Mouse (Mus musculus): ENCODE results near the gene Rin2.
A peak's percentile ranks its signal among the peaks of the same experiment; 100 is the strongest.

Rin2 gene

GRCm38 (mm10) chr2:145794318-145794954 is 119.4 kb downstream of the Rin2 start:
- DNase-seq: peak; percentile 53

GRCm38 (mm10) chr2:145797851-145798250 is 122.8 kb downstream of the Rin2 start:
- no peak for DNase-seq

GRCm38 (mm10) chr2:145798954-145799353 is 123.9 kb downstream of the Rin2 start:
- no peak for DNase-seq

- DNase-seq: no peak
These were observed 126.5 kb downstream of the Rin2 start for GRCm38 (mm10) chr2:145801322-145802052.

GRCm38 (mm10) chr2:145802626-145803025 is 127.6 kb downstream of the Rin2 start:
- no peak for DNase-seq

GRCm38 (mm10) chr2:145803822-145804342 is 128.9 kb downstream of the Rin2 start:
- no peak for DNase-seq

- no peak for DNase-seq
These were observed 129.5 kb downstream of the Rin2 start for GRCm38 (mm10) chr2:145804524-145804923.

- no peak for DNase-seq
These were observed 132.3 kb downstream of the Rin2 start for GRCm38 (mm10) chr2:145807276-145807675.

- DNase-seq: no peak
These were observed 133.2 kb downstream of the Rin2 start for GRCm38 (mm10) chr2:145808251-145808650.

- no peak for DNase-seq
These were observed 133.7 kb downstream of the Rin2 start for GRCm38 (mm10) chr2:145808667-145809066.

- no peak for DNase-seq
These were observed 135.7 kb downstream of the Rin2 start for GRCm38 (mm10) chr2:145810676-145811075.

GRCm38 (mm10) chr2:145812818-145813217 is 137.8 kb downstream of the Rin2 start:
- DNase-seq: no peak

- DNase-seq: no peak
These were observed 142.2 kb downstream of the Rin2 start for GRCm38 (mm10) chr2:145817195-145817594.

- DNase-seq: no peak
These were observed 147.2 kb downstream of the Rin2 start for GRCm38 (mm10) chr2:145822013-145822782.

GRCm38 (mm10) chr2:145822783-145823729 is 148.0 kb downstream of the Rin2 start:
- DNase-seq: no peak

- DNase-seq: no peak
These were observed 149.7 kb downstream of the Rin2 start for GRCm38 (mm10) chr2:145824749-145825148.

- DNase-seq: no peak
These were observed 150.2 kb downstream of the Rin2 start for GRCm38 (mm10) chr2:145825221-145825620.

- no peak for DNase-seq
These were observed 152.9 kb downstream of the Rin2 start for GRCm38 (mm10) chr2:145827930-145828329.

GRCm38 (mm10) chr2:145828603-145829002 is 153.6 kb downstream of the Rin2 start:
- no peak for DNase-seq

GRCm38 (mm10) chr2:145829231-145829630 is 154.2 kb downstream of the Rin2 start:
- no peak for DNase-seq

GRCm38 (mm10) chr2:145830417-145830816 is 155.4 kb downstream of the Rin2 start:
- DNase-seq: no peak
